ENCODE assay signal across 18 mouse cellular contexts in the genomic region with DNA sequence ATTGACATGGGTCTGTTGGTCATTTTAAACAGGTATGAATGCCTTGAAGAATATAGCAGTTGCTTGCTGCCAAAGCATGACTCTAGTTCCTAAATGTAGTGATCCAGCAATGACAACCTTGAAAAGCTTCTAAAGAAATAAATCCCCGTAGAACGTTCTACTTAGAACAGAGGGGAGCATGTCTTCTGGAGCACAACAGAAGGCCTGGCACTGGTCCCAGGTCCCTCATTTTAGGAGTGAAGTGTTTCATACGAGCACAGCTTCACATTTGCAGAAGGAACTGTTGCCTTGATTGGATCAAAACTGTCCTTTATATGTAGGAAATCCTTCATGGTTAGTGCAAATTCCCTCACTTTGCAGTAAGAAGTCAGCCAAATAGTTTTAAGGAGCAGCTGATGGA.
DNase-seq lines count a peak whose midpoint lies in the region; ATAC-seq lines count a peak whose summit lies in the region.
"Had no signal": no experiment of that assay in that cellular context is flagged by ENCODE, and none has a peak within 500 bp of the region (broad histone marks: within the 10 kb centered on the region; RNA-seq: fewer than 3 reads in every experiment).

No protein-coding gene starts in this region.

- H3K36me3 ChIP-seq in hindbrain, embryonic 13.5 days = no peaks in the 10 kb centered on the region
- H3K36me3 ChIP-seq: hindbrain, embryonic 15.5 days; limb, embryonic 10.5 days; liver, embryonic 12.5 days; neural tube, embryonic 12.5 days had no signal

- H3K4me1 ChIP-seq in hindbrain, embryonic 13.5 days (replicated peaks) = no peaks in the 10 kb centered on the region
- H3K4me1 ChIP-seq: hindbrain, embryonic 15.5 days; liver, embryonic 12.5 days; neural tube, embryonic 12.5 days had no signal

- H3K4me2 ChIP-seq in hindbrain, embryonic 13.5 days = no peak overlapping the region
- H3K4me2 ChIP-seq: hindbrain, embryonic 15.5 days; liver, embryonic 12.5 days; neural tube, embryonic 12.5 days had no signal

- 81% methylated on average over 3 of the region's 3 CpGs for WGBS in hindbrain, embryonic 13.5 days

- H3K27ac ChIP-seq in hindbrain, embryonic 13.5 days = no peak overlapping the region
- H3K27ac ChIP-seq: hindbrain, embryonic 15.5 days; limb, embryonic 10.5 days; liver, embryonic 12.5 days; neural tube, embryonic 12.5 days had no signal

- peak; percentile 58 for ATAC-seq in frontal cortex, adult (ENCODE audit: low TSS enrichment)
- ATAC-seq in inflammation-experienced regulatory T-cells, adult 6 months = no peak
- ATAC-seq in hindbrain, embryonic 13.5 days (ENCODE audit: low FRiP score) = no peak
- ATAC-seq: liver, embryonic 12.5 days; lung, postnatal 0 days had no signal

- no peaks in the 10 kb centered on the region for H3K9me3 ChIP-seq in hindbrain, embryonic 13.5 days
- H3K9me3 ChIP-seq: hindbrain, embryonic 15.5 days; limb, embryonic 10.5 days; liver, embryonic 12.5 days; neural tube, embryonic 12.5 days had no signal

- DNase-seq in gastrocnemius, postnatal 10 days = peak; percentile 13
- DNase-seq in gastrocnemius, adult 18-20 months (ENCODE audit: low spot score) = no peak
- peak; percentile 25 to 58 for DNase-seq in layer of hippocampus, adult 8-10 months (ENCODE audit: low spot score in 2 of 2)
- peak; percentile 26 to 35 for DNase-seq in right cerebral cortex, adult 2 months (ENCODE audit: low spot score in 2 of 2)
- no peak for DNase-seq in lung, postnatal 36 days
- DNase-seq: cerebellum, adult 9-10 months; heart, postnatal 10 days; kidney, adult 11 months; kidney, postnatal 36 days; thymus, adult 18-20 months had no signal

- no peak overlapping the region for H3K4me3 ChIP-seq in hindbrain, embryonic 13.5 days
- H3K4me3 ChIP-seq: hindbrain, embryonic 15.5 days; limb, embryonic 10.5 days; liver, embryonic 12.5 days; neural tube, embryonic 12.5 days had no signal

- no peaks in the 10 kb centered on the region for H3K27me3 ChIP-seq in hindbrain, embryonic 13.5 days
- H3K27me3 ChIP-seq: hindbrain, embryonic 15.5 days; liver, embryonic 12.5 days; neural tube, embryonic 12.5 days had no signal

- H3K9ac ChIP-seq in hindbrain, embryonic 13.5 days = no peak overlapping the region
- H3K9ac ChIP-seq: hindbrain, embryonic 15.5 days; liver, embryonic 12.5 days; neural tube, embryonic 12.5 days had no signal

Comparison
In these comparisons a context has a peak if more than half of its experiments do, and no peak if none do; other contexts are left out.
1. DNase-seq: peak in gastrocnemius, postnatal 10 days (single experiment), layer of hippocampus, adult 8-10 months (2 of 2) and right cerebral cortex, adult 2 months (2 of 2); none in gastrocnemius, adult 18-20 months (single experiment) and lung, postnatal 36 days (single experiment).